Mouse (Mus musculus) brain, embryonic 14.5 days (tissue): ENCODE measurements around the gene Olfr263.

Experiments used
- CTCF ChIP-seq: fragments of 200-500 bp; IDR thresholded peaks from 2 replicates; pipeline ENCODE4 v1.5.1; 2012; ENCODE audit warnings: inconsistent platforms, mild to moderate bottlenecking, moderate library complexity, borderline replicate concordance; ENCODE audit not compliant: insufficient read depth, insufficient read length; ENCODE audit errors: extremely low read depth
- POLR2A ChIP-seq: fragments of 200-500 bp; IDR thresholded peaks from 2 replicates; pipeline ENCODE4 v1.6.1; 2012; ENCODE audit warnings: mild to moderate bottlenecking, inconsistent platforms, borderline replicate concordance; ENCODE audit not compliant: poor library complexity, insufficient read depth, insufficient read length, severe bottlenecking; ENCODE audit errors: extremely low read depth

DNA sequence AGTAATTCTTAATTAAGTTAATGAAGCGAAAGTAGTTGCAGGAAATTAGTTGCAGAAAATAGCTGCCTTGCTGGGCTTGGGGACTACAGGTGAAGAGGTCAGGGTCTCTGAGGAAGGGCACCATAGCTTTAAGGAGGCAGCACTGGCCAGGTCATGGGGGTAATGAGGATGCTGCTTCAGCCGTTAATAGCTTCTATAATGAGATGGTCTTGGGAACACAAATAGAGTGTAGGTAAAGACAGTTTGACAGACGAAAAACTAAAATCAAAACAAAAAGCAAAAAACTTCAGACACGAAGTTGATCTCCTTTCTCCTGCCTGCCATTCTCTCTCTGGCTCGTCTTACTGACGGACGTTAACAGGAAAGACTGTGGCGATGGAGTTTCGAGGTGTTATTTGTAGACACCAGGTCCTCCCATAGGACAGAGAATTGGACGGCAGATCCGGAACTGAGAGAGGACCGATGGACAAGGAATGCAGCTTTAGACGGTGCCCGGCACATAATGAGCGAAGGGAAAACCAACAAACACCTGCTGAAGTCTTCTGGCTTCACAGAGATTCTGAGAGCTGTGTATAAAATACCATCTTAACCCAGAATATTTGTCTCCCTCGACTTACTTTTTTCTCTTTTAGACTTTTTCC lies 39.1 kb downstream of the Olfr263 start:
- no peak for TF ChIP-seq POLR2A
- TF ChIP-seq CTCF: no peak
